Mouse (Mus musculus): ENCODE results near the gene Ltf. TPM values are rescaled to one million over a fixed set of nuclear protein-coding genes. Genes with fewer than 3 reads are reported as not detected.
A peak's percentile ranks its signal among the peaks of the same experiment; 100 is the strongest.

The Ltf gene
- polyA plus RNA-seq, 1 experiment from 2014 or later: 0.27 TPM

DNA sequence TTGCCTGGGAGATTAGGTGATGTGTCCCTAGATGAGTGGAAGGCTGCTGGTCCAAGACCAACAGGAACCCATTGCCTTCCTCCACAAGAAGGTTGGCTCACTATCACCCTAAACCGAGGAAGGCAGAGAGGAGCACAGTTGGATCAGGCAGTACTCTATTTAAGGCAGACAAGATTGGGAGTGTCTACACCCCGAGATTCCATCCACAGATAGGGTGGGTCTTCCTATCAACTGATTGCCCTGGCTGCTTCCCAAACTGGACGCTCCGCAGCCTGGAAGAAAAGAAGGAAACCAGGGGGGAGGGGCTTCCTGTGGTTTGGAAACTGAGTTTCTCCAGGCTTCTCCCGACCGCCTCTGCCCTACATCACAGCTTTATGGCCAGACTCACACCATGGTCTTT lies 28.9 kb upstream of the Ltf start, which contains the start of gene Rtp3:
Gene Rtp3 (minus strand): TSS at position 380 of the 400 bp plus-strand sequence.
- H3K4me3 ChIP-seq (ENCODE audit: low read depth, low read length): no peak within 1 kb of the TSS

GRCm38 (mm10) chr9:110993281-110993709 lies 25.8 kb upstream of the Ltf start:
- Histone ChIP-seq H3K9ac (ENCODE audit: low read length) (no peak overlapping the region), H3K27me3 (ENCODE audit: control insufficient read depth, insufficient read depth, low read length) (no peaks in the 10 kb centered on the region), H3K4me2 (no peak overlapping the region), H3K36me3 (ENCODE audit: control insufficient read depth, insufficient read depth, low read length) (no peaks in the 10 kb centered on the region), H3K9me3 (ENCODE audit: control insufficient read depth, low read length) (no peaks in the 10 kb centered on the region), H3K4me3 (ENCODE audit: low read depth, low read length) (no peak overlapping the region), H3K4me1 (ENCODE audit: control insufficient read depth, insufficient read depth, low read length) (no peaks in the 10 kb centered on the region), H3K27ac (ENCODE audit: low read depth, low read length) (no peak overlapping the region)
- 46% methylated on average over 3 of the region's 3 CpGs for WGBS
- ATAC-seq (ENCODE audit: low FRiP score) (no peak), DNase-seq (ENCODE audit: low spot score, missing footprints) (no peak)

More for the DNA sequence above, 28.9 kb upstream of the Ltf start, which contains the start of gene Rtp3:
- DNase-seq (ENCODE audit: low spot score, missing footprints) (no peak), ATAC-seq (ENCODE audit: low FRiP score) (no peak)
- H3K27ac ChIP-seq (ENCODE audit: low read depth, low read length): no peak within 1 kb of the TSS
- no peak within 1 kb of the TSS for H3K4me2 ChIP-seq
- WGBS: 69% methylated on average over 6 of the region's 6 CpGs
- no peak within 1 kb of the TSS for H3K9ac ChIP-seq (ENCODE audit: low read length)
- H3K9me3 ChIP-seq (ENCODE audit: control insufficient read depth, low read length): no peaks in the 10 kb centered on the region
- no peaks in the 10 kb centered on the region for H3K36me3 ChIP-seq (ENCODE audit: control insufficient read depth, insufficient read depth, low read length)
- H3K27me3 ChIP-seq (ENCODE audit: control insufficient read depth, insufficient read depth, low read length): no peaks in the 10 kb centered on the region
- no peaks in the 10 kb centered on the region for H3K4me1 ChIP-seq (ENCODE audit: control insufficient read depth, insufficient read depth, low read length)

DNA sequence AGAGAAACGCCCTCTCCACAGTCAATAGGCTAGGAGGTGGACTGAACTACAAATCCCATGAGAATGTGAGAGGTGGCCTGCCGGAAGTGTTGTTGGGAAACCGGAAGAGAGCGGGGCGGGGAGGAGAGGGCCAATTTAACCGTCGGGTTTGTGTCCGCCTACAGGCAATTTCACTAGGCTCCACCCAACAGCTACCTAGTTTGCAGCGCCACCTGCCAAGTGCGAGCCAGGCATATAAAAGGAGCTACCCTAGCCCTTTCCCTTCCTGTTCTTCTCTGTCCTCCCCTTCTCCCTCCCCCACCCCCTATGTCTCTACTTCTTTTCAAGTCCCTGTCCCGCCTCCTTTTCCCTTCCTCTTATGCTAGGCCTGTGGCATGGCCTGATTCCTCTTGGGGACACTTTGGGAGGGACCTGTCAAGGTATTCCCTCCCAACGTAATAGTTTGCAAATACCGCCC lies 24.3 kb upstream of the Ltf start:
- H3K9ac ChIP-seq (ENCODE audit: low read length): peak overlapping the region; percentile 28
- H3K27ac ChIP-seq (ENCODE audit: low read depth, low read length): no peak overlapping the region
- no peaks in the 10 kb centered on the region for H3K36me3 ChIP-seq (ENCODE audit: control insufficient read depth, insufficient read depth, low read length)
- no peaks in the 10 kb centered on the region for H3K4me1 ChIP-seq (ENCODE audit: control insufficient read depth, insufficient read depth, low read length)
- peak overlapping the region; percentile 36 for H3K4me3 ChIP-seq (ENCODE audit: low read depth, low read length)
- H3K4me2 ChIP-seq: peak overlapping the region; percentile 41
- 10% methylated on average over 13 of the region's 13 CpGs for WGBS
- no peaks in the 10 kb centered on the region for H3K9me3 ChIP-seq (ENCODE audit: control insufficient read depth, low read length)
- peak; percentile 89 for ATAC-seq (ENCODE audit: low FRiP score)
- peak; percentile 94 for DNase-seq (ENCODE audit: low spot score, missing footprints)
- no peaks in the 10 kb centered on the region for H3K27me3 ChIP-seq (ENCODE audit: control insufficient read depth, insufficient read depth, low read length)

DNA sequence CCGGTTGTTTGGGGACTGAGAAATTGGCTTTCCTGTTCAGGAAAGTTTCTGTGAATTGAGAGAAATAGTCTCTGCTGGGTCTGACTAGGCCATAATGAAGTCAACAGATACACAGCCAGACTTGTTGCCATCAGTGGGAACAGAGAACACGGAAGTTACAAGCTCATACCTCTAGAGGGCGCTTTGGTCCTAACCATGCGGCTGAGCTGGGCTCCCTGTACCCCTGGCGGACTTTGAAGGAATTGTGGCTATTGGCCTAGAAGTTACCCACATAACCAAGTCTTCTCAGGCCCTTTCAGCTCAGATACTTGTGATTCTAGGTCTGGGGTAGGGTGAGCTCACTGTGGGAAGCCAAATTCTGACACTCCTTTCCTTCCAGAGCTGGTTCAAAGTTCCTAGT lies 21.8 kb upstream of the Ltf start:
- 2% methylated on average over 5 of the region's 5 CpGs for WGBS
- no peak for ATAC-seq (ENCODE audit: low FRiP score)
- H3K4me3 ChIP-seq (ENCODE audit: low read depth, low read length): no peak overlapping the region
- H3K4me1 ChIP-seq (ENCODE audit: control insufficient read depth, insufficient read depth, low read length): no peaks in the 10 kb centered on the region
- no peaks in the 10 kb centered on the region for H3K27me3 ChIP-seq (ENCODE audit: control insufficient read depth, insufficient read depth, low read length)
- no peaks in the 10 kb centered on the region for H3K36me3 ChIP-seq (ENCODE audit: control insufficient read depth, insufficient read depth, low read length)
- no peak overlapping the region for H3K27ac ChIP-seq (ENCODE audit: low read depth, low read length)
- peak; percentile 95 for DNase-seq (ENCODE audit: low spot score, missing footprints)
- H3K9me3 ChIP-seq (ENCODE audit: control insufficient read depth, low read length): no peaks in the 10 kb centered on the region
- no peak overlapping the region for H3K4me2 ChIP-seq
- no peak overlapping the region for H3K9ac ChIP-seq (ENCODE audit: low read length)

- Histone ChIP-seq H3K9ac (ENCODE audit: low read length) (no peak overlapping the region), H3K27ac (ENCODE audit: low read depth, low read length) (no peak overlapping the region), H3K9me3 (ENCODE audit: control insufficient read depth, low read length) (no peaks in the 10 kb centered on the region), H3K4me3 (ENCODE audit: low read depth, low read length) (no peak overlapping the region), H3K27me3 (ENCODE audit: control insufficient read depth, insufficient read depth, low read length) (no peaks in the 10 kb centered on the region), H3K4me1 (ENCODE audit: control insufficient read depth, insufficient read depth, low read length) (no peaks in the 10 kb centered on the region), H3K36me3 (ENCODE audit: control insufficient read depth, insufficient read depth, low read length) (no peaks in the 10 kb centered on the region), H3K4me2 (no peak overlapping the region)
- DNase-seq (ENCODE audit: low spot score, missing footprints) (no peak), ATAC-seq (ENCODE audit: low FRiP score) (no peak)
- 92% methylated on average over 2 of the region's 2 CpGs for WGBS
Observed at GRCm38 (mm10) chr9:110999056-110999455, 20.0 kb upstream of the Ltf start.

- no peaks in the 10 kb centered on the region for H3K36me3 ChIP-seq (ENCODE audit: control insufficient read depth, insufficient read depth, low read length)
- H3K9ac ChIP-seq (ENCODE audit: low read length): no peak overlapping the region
- no peaks in the 10 kb centered on the region for H3K9me3 ChIP-seq (ENCODE audit: control insufficient read depth, low read length)
- no peak overlapping the region for H3K4me2 ChIP-seq
- no peaks in the 10 kb centered on the region for H3K27me3 ChIP-seq (ENCODE audit: control insufficient read depth, insufficient read depth, low read length)
- H3K27ac ChIP-seq (ENCODE audit: low read depth, low read length): no peak overlapping the region
- 86% methylated on average over 10 of the region's 10 CpGs for WGBS
- DNase-seq (ENCODE audit: low spot score, missing footprints): no peak
- H3K4me1 ChIP-seq (ENCODE audit: control insufficient read depth, insufficient read depth, low read length): no peaks in the 10 kb centered on the region
- no peak for ATAC-seq (ENCODE audit: low FRiP score)
- H3K4me3 ChIP-seq (ENCODE audit: low read depth, low read length): no peak overlapping the region
Observed at GRCm38 (mm10) chr9:110999856-111000255, 19.2 kb upstream of the Ltf start.

DNA sequence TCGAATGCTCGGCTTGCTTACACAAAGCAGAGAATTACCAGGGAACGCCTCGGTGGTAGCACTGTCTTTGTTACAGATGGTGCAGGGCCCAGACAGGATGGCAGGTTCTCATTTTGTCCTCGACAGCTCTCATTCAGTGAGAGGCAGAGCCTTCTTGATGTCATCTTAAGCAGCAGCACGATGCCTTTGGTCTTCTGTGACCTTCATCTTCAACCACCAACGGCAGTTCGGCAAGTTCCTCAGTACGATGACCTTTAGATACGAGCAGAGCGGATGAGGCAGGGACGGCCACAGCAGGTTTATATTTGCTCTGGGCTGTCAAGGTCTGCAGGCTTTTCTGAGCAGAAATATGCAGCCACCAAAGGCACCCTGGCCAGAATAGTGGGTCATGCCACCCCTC lies 17.4 kb upstream of the Ltf start:
- Histone ChIP-seq H3K9me3 (ENCODE audit: control insufficient read depth, low read length) (no peaks in the 10 kb centered on the region), H3K36me3 (ENCODE audit: control insufficient read depth, insufficient read depth, low read length) (no peaks in the 10 kb centered on the region), H3K4me3 (ENCODE audit: low read depth, low read length) (no peak overlapping the region), H3K27me3 (ENCODE audit: control insufficient read depth, insufficient read depth, low read length) (no peaks in the 10 kb centered on the region), H3K27ac (ENCODE audit: low read depth, low read length) (no peak overlapping the region), H3K9ac (ENCODE audit: low read length) (no peak overlapping the region), H3K4me1 (ENCODE audit: control insufficient read depth, insufficient read depth, low read length) (no peaks in the 10 kb centered on the region), H3K4me2 (no peak overlapping the region)
- WGBS: 83% methylated on average over 12 of the region's 12 CpGs
- ATAC-seq (ENCODE audit: low FRiP score) (no peak), DNase-seq (ENCODE audit: low spot score, missing footprints) (no peak)

GRCm38 (mm10) chr9:111003279-111003678 lies 15.8 kb upstream of the Ltf start:
- Histone ChIP-seq H3K4me1 (ENCODE audit: control insufficient read depth, insufficient read depth, low read length) (no peaks in the 10 kb centered on the region), H3K9ac (ENCODE audit: low read length) (no peak overlapping the region), H3K4me3 (ENCODE audit: low read depth, low read length) (no peak overlapping the region), H3K9me3 (ENCODE audit: control insufficient read depth, low read length) (no peaks in the 10 kb centered on the region), H3K36me3 (ENCODE audit: control insufficient read depth, insufficient read depth, low read length) (no peaks in the 10 kb centered on the region), H3K4me2 (no peak overlapping the region), H3K27me3 (ENCODE audit: control insufficient read depth, insufficient read depth, low read length) (no peaks in the 10 kb centered on the region), H3K27ac (ENCODE audit: low read depth, low read length) (no peak overlapping the region)
- DNase-seq (ENCODE audit: low spot score, missing footprints): no peak
- 95% methylated on average over 9 of the region's 9 CpGs for whole genome bisulfite sequencing
- ATAC-seq (ENCODE audit: low FRiP score): no peak

DNA sequence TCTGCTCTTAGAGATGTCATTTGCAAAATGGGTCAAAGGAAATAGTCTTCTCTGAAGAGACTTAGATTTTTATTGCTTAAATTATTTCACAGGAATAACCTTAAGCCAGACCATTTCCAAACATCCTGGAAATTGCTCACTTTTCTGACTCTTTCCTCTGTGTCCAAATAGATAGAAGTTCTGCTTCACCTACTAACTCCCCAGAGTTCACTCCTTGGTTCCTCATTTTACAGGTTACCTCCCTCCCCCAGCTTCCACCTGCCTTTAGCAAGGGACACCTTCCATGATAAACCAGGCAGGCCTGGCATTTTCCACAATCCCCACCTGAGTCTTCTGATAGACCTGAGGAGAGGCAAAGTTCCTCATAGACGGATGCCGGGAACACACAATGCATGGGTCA lies 12.5 kb upstream of the Ltf start:
- Histone ChIP-seq H3K9ac (ENCODE audit: low read length) (no peak overlapping the region), H3K4me1 (ENCODE audit: control insufficient read depth, insufficient read depth, low read length) (no peaks in the 10 kb centered on the region), H3K4me3 (ENCODE audit: low read depth, low read length) (no peak overlapping the region), H3K36me3 (ENCODE audit: control insufficient read depth, insufficient read depth, low read length) (no peaks in the 10 kb centered on the region), H3K4me2 (no peak overlapping the region), H3K27ac (ENCODE audit: low read depth, low read length) (no peak overlapping the region), H3K9me3 (ENCODE audit: control insufficient read depth, low read length) (no peaks in the 10 kb centered on the region), H3K27me3 (ENCODE audit: control insufficient read depth, insufficient read depth, low read length) (no peaks in the 10 kb centered on the region)
- ATAC-seq (ENCODE audit: low FRiP score) (no peak), DNase-seq (ENCODE audit: low spot score, missing footprints) (no peak)
- WGBS: 95% methylated on average over 2 of the region's 2 CpGs

DNA sequence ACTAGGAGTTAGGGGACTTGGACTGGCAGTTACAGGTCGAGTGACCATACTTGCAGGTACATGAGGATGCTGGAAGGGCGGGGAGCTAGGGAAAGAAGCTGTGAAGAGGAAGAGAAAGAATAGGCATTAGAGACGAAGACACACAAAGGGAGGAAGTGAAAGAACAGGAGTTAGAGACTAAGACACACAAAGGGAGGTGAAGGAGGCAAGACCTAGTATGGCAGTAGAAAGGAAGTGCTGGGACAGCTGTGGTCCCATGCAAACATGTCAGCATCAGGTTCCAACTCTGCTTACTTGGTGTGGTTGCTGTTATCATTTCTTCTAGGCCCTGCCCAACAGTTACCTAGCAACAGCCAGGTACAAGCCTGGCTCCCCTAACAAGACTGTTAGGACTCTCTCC lies 9.3 kb upstream of the Ltf start:
- WGBS: 66% methylated on average over 3 of the region's 3 CpGs
- no peaks in the 10 kb centered on the region for H3K4me1 ChIP-seq (ENCODE audit: control insufficient read depth, insufficient read depth, low read length)
- no peak for ATAC-seq (ENCODE audit: low FRiP score)
- H3K9ac ChIP-seq (ENCODE audit: low read length): no peak overlapping the region
- H3K4me3 ChIP-seq (ENCODE audit: low read depth, low read length): no peak overlapping the region
- no peak overlapping the region for H3K27ac ChIP-seq (ENCODE audit: low read depth, low read length)
- H3K27me3 ChIP-seq (ENCODE audit: control insufficient read depth, insufficient read depth, low read length): no peaks in the 10 kb centered on the region
- no peaks in the 10 kb centered on the region for H3K36me3 ChIP-seq (ENCODE audit: control insufficient read depth, insufficient read depth, low read length)
- H3K4me2 ChIP-seq: no peak overlapping the region
- DNase-seq (ENCODE audit: low spot score, missing footprints): no peak
- H3K9me3 ChIP-seq (ENCODE audit: control insufficient read depth, low read length): no peaks in the 10 kb centered on the region

All from midbrain, embryonic 11.5 days (tissue).